Mouse (Mus musculus) layer of hippocampus, adult 18-20 months (tissue): ENCODE measurements around the gene Rhox4d. TPM values are rescaled to one million over a fixed set of nuclear protein-coding genes. Genes with fewer than 3 reads are reported as not detected.
"Not testable (repeated sequence)": the region's sequence is repeated elsewhere in the genome, so short reads cannot be mapped to it uniquely, and the experiment has no call there.

Experiments used
- DNase-seq, 2 experiments: peaks; one replicate each; pipeline ENCODE4 v3.0.0; 2022; ENCODE audit warnings: low spot score in 2 of 2
- long read RNA-seq: library from polyadenylated mRNA; stranded (forward); transcript quantifications from one replicate; pipeline ENCODE4 v2.0.0, GENCODE M21; 2021
- total RNA-seq, 2 experiments: library from RNA; stranded (reverse); gene quantifications; 2 replicates each; pipeline ENCODE4 v1.2.3; 2021

Gene Rhox4d
- not detected for total RNA-seq
- long read RNA-seq = 0 reads

GRCm38 (mm10) chrX:37514059-37514458, at the start of gene Rhox4d:
Rhox4d (plus strand) TSS chrX:37514359.
- not testable (repeated sequence) for DNase-seq

- DNase-seq = not testable (repeated sequence)
These were observed 34.1 kb upstream of the Rhox4d start, which contains the start of gene Rhox4c for GRCm38 (mm10) chrX:37480037-37480436. Rhox4c (plus strand) TSS chrX:37480337.

GRCm38 (mm10) chrX:37530152-37530551, 16.0 kb downstream of the Rhox4d start, which contains the start of gene Rhox2e:
Rhox2e (plus strand) TSS chrX:37530452.
- DNase-seq = not testable (repeated sequence)

GRCm38 (mm10) chrX:37541719-37542118, 27.6 kb downstream of the Rhox4d start, which contains the start of gene Rhox3e:
Rhox3e (plus strand) TSS chrX:37542019.
- DNase-seq = not testable (repeated sequence)

GRCm38 (mm10) chrX:37557112-37557511, 43.0 kb downstream of the Rhox4d start, which contains the start of gene Rhox4e:
Rhox4e (plus strand) TSS chrX:37557412.
- not testable (repeated sequence) for DNase-seq

Other genes starting within 250 kb of the Rhox4d start
- gene Rhox4a, start 249.0 kb upstream of the Rhox4d start, total RNA-seq = not detected
- gene Rhox3a2, start 134.3 kb upstream of the Rhox4d start, total RNA-seq = not detected
- not detected for gene Rhox4a2, start 123.5 kb upstream of the Rhox4d start, total RNA-seq
- gene Rhox2b, start 102.3 kb upstream of the Rhox4d start, total RNA-seq = not detected
- gene Rhox4b, start 81.9 kb upstream of the Rhox4d start, total RNA-seq = not detected
- not detected for gene Rhox2c, start 60.7 kb upstream of the Rhox4d start, total RNA-seq
- gene Rhox3c, start 55.8 kb upstream of the Rhox4d start, total RNA-seq = not detected
- gene Rhox4c, start 34.0 kb upstream of the Rhox4d start, total RNA-seq = not detected
- gene Rhox2d, start 20.9 kb upstream of the Rhox4d start, total RNA-seq = not detected
- gene Rhox2e, start 16.1 kb downstream of the Rhox4d start, total RNA-seq = not detected
- not detected for gene Rhox3e, start 27.7 kb downstream of the Rhox4d start, total RNA-seq
- gene Rhox4e, start 43.1 kb downstream of the Rhox4d start, total RNA-seq = not detected
- gene Rhox2f, start 57.0 kb downstream of the Rhox4d start, total RNA-seq = not detected
- not detected for gene Rhox3f, start 66.6 kb downstream of the Rhox4d start, total RNA-seq
- gene Rhox4f, start 93.3 kb downstream of the Rhox4d start, total RNA-seq = not detected
- gene Rhox3g, start 114.3 kb downstream of the Rhox4d start, total RNA-seq = not detected
- gene Rhox2g, start 129.1 kb downstream of the Rhox4d start, total RNA-seq = not detected
- gene Rhox4g, start 137.0 kb downstream of the Rhox4d start, total RNA-seq = not detected
- not detected for gene Rhox3h, start 154.4 kb downstream of the Rhox4d start, total RNA-seq
- gene Rhox2h, start 158.9 kb downstream of the Rhox4d start, total RNA-seq = not detected